Mouse (Mus musculus) small intestine, adult 2 months (tissue): ENCODE data around the gene Slco3a1.
"Not testable (repeated sequence)": the region's sequence is repeated elsewhere in the genome, so short reads cannot be mapped to it uniquely, and the experiment has no call there.

Experiments
- CTCF ChIP-seq: fragments of 200-500 bp; IDR thresholded peaks from 2 replicates; pipeline ENCODE4 v1.5.1; 2012; ENCODE audit warnings: low read depth, mild to moderate bottlenecking, control low read depth, inconsistent platforms, low read length, moderate library complexity, mixed read lengths; ENCODE audit not compliant: insufficient replicate concordance, insufficient read length; ENCODE audit errors: extremely low read depth
- POLR2A ChIP-seq: fragments of 200-500 bp; IDR thresholded peaks from 2 replicates; pipeline ENCODE4 v1.6.1; 2012; ENCODE audit warnings: low read depth, mild to moderate bottlenecking, control low read depth, inconsistent platforms, low read length, moderate library complexity

GRCm38 (mm10) chr7:74407851-74408250, 146.7 kb downstream of the Slco3a1 start:
- TF ChIP-seq CTCF, POLR2A: not testable (repeated sequence)
